Mouse (Mus musculus): ENCODE measurements around the gene Trim28.

- TF ChIP-seq CTCF (IDR thresholded peaks at IDR 0.05; ENCODE audit: extremely low read depth, insufficient read depth, insufficient read length, insufficient replicate concordance) (no peak), POLR2A (IDR thresholded peaks at IDR 0.05; ENCODE audit: low read depth, low read length) (no peak)
These were observed 54.6 kb downstream of the Trim28 start for GRCm38 (mm10) chr7:13053501-13053900.

Measured in spleen, adult 2 months (tissue).